Mouse (Mus musculus) right cerebral cortex, postnatal 36 days (tissue): Measurements from ENCODE around the gene Gm3252.
"Not testable (repeated sequence)": the region's sequence is repeated elsewhere in the genome, so short reads cannot be mapped to it uniquely, and the experiment has no call there.

ENCODE experiments used
- DNase-seq, 2 experiments: peaks; one replicate each; pipeline ENCODE4 v3.0.0; 2022; ENCODE audit warnings: low spot score in 2 of 2, mixed read lengths in 1 of 2

Gene Gm3252

DNA sequence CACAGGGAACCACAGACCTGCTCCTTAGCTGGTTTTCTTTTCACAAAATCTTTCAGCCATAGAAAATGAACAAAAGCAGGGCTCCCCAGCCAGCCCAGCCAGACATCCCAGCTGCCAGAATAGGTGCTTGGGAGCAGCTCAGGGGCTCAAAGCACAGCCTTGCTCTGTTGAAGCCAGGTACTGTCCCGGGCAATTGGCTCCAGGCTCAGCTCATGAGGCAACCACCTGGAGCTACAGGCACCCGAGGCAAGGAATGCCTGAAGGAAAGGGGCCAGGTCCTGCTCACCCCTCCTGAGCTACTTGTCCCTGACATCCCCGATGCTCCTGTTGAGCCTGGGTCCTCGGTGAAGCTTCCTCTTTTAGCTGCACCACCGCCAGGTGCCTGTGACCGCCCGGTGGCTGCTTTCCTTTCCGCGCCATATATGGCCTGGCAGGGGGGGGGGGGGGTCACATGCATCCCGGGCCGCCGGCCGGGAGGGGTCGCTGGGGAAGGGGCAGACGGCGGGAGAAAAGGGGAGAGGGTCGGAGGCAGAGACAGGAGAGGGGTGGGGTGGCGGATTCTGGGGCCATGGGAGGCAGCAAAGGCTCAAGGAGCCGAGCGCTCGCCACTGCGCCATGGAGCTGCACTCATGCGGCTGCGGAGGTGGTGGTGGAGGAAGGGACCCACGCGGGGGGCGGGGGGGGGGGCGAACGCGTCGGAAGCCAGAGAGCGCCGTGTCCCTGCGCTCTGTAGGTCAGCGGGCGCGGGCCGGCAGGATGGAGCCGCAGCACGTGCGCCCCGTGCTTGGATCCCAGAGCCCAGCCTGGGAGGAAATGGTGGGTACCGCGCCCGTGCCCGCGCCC, at the start of gene Gm3252:
Gene Gm3252 (plus strand): TSS at position 738 of the 843 bp plus-strand sequence.
- DNase-seq = not testable (repeated sequence)

DNA sequence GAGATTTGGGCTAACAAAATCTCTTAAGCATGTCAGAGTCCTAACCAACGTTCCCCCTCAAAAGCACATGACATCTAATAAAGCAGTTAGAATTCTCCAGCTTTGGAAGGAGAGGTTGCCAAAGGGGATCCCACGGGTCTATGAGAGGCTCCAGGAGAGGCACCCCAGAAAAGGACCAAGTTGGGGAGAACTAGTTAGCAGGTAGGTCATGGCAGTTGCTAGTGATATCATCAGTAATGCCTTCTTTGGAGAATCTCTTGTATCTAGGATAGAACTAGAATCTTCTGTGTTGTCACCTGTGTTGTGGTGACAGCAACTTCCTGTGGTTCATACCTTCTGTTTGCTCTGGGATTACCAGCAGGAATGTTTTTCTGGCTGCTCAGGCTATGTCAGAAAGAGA, 17.6 kb upstream of the Gm3252 start, which contains the start of gene Gm7876:
Gene Gm7876 (plus strand): TSS at position 301 of the 400 bp plus-strand sequence.
- not testable (repeated sequence) for DNase-seq

DNA sequence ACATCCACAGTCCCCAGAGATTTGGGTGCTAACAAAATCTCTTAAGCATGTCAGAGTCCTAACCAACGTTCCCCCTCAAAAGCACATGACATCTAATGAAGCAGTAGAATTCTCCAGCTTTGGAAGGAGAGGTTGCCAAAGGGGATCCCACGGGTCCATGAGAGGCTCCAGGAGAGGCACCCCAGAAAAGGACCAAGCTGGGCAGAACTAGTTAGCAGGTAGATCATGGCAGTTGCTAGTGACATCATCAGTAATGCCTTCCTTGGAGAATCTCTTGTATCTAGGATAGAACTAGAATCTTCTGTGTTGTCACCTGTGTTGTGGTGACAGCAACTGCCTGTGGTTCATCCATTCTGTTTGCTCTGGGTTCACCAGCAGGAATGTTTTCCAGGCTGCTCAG, 49.5 kb downstream of the Gm3252 start, which contains the start of gene Gm9602:
Gene Gm9602 (plus strand): TSS at position 301 of the 400 bp plus-strand sequence.
- not testable (repeated sequence) for DNase-seq
